Mouse (Mus musculus) adrenal gland, postnatal 36 days (tissue): ENCODE results near the gene Ptpn18. TPM values are rescaled to one million over a fixed set of nuclear protein-coding genes. Genes with fewer than 3 reads are reported as not detected.
A peak's percentile ranks its signal among the peaks of the same experiment; 100 is the strongest.

Source experiments
- DNase-seq, 2 experiments: peaks; one replicate each; pipeline ENCODE4 v3.0.0; 2021; ENCODE audit warnings: mixed read lengths in 1 of 2
- total RNA-seq, 2 experiments: library from RNA; stranded (reverse); gene quantifications; 2 replicates each; pipeline ENCODE4 v1.2.3; 2021

Gene Ptpn18
- total RNA-seq, 2 experiments from 2014 or later = 3.4 to 5.9 TPM

- DNase-seq = no peak
Measured at GRCm38 (mm10) chr1:34465445-34465844, 5.9 kb downstream of the Ptpn18 start.

GRCm38 (mm10) chr1:34468051-34468450 lies 8.5 kb downstream of the Ptpn18 start:
- no peak for DNase-seq

DNA sequence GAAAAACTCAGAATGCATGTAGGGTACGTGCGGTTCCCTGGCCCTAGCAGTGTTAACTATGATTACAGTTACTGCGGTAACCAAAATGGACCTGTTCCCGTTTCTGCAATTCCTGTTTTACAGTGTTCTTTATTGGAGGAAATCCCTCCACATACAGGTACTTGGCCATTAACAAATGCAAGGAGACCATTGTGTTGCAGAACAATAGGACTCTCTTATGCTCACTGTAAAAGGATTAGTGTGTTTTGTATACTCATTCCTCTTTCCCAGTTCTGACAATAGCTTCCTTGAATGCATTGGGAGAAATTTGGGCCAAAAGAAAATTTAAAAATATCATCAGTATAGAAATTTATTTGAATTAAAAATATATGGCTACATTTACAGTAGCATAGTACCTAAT lies 8.9 kb downstream of the Ptpn18 start:
- no peak for DNase-seq

GRCm38 (mm10) chr1:34469801-34470200 lies 10.2 kb downstream of the Ptpn18 start:
- DNase-seq = no peak

- peak; percentile 62 to 68 for DNase-seq
Measured at GRCm38 (mm10) chr1:34472427-34473300, 13.1 kb downstream of the Ptpn18 start.

- no peak for DNase-seq
Measured at GRCm38 (mm10) chr1:34478891-34479655, 19.5 kb downstream of the Ptpn18 start.

DNA sequence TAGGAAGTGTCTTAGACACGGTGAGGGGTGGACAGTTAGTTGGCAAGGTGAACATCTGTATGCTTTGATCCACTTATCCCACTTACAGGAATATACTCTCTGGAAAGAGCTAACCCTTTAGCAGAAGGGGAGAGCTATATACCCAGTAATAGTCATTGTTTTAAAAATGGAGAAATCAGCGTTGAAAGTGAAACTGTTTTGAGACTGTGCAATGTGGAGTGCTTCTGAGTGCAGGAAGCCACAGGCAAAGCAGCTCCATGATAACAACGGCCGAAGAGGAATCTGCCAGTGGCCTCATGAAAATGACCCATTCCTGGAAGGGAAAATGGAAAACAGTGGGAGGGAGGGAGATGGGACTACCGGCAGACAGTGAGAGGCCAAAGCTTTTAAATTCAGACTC lies 21.2 kb downstream of the Ptpn18 start:
- DNase-seq = no peak

DNA sequence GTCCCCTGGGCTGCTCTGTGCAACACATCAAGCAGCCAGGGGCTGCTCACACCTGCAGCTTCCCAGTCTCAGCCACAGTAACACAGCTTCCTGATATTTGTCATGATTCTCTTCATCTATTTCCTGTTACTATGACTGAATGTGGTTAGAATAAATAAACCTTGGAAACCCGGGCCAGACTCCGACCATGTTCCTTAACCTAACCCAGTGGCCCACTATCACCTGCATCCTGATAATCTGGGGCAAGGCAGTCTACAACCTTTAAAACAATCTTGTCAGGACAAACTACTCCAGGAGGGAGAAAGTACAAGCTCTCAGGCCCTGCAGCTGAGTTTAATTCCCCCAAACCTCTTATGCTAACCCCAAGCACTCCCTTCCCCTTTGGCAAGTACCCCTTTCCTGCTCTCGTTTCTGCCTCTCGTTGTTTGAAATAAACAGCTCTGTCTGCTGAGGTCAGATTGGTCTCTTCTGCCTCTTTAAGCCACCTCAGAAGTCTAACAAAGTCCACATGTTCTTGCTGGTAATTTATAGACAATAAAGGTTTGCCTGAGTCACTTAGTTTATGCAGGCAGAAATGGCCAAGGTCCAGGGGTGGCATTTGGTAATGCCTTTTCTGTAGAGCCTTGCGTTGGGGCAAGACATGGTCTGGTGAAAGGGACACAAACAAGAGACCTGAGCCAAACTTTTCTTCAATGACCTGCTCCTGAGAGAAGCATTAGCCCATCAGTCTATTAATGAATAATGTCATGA lies 22.5 kb downstream of the Ptpn18 start:
- DNase-seq = no peak

DNA sequence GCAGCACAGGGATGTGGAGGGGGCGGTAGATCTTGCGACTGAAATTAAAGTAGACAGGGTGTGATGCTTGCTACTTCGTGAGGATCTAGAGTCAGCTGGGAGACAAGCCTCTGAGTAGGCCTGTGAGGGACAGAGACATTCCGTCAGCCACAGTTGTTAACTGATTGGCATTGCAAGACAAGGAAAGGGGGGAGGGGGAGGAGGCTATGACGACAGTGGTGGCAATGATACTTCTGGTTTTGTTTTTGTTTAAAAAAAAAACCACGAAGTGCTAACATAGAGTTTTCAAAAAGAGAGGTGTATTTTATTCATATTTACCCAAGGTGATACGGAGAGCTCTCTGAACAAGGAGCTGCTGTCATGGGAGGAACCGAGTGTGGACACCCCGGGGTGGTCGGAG lies 24.9 kb downstream of the Ptpn18 start:
- DNase-seq = no peak

- DNase-seq = peak; percentile 36 to 46
Measured at GRCm38 (mm10) chr1:34485461-34486188, 26.1 kb downstream of the Ptpn18 start.

- no peak for DNase-seq
Measured at GRCm38 (mm10) chr1:34487383-34487782, 27.8 kb downstream of the Ptpn18 start.

GRCm38 (mm10) chr1:34489852-34490541 lies 30.4 kb downstream of the Ptpn18 start:
- DNase-seq = no peak

- no peak for DNase-seq
Measured at GRCm38 (mm10) chr1:34491480-34491879, 31.9 kb downstream of the Ptpn18 start.

- DNase-seq = no peak
Measured at GRCm38 (mm10) chr1:34502991-34503390, 43.4 kb downstream of the Ptpn18 start.

DNA sequence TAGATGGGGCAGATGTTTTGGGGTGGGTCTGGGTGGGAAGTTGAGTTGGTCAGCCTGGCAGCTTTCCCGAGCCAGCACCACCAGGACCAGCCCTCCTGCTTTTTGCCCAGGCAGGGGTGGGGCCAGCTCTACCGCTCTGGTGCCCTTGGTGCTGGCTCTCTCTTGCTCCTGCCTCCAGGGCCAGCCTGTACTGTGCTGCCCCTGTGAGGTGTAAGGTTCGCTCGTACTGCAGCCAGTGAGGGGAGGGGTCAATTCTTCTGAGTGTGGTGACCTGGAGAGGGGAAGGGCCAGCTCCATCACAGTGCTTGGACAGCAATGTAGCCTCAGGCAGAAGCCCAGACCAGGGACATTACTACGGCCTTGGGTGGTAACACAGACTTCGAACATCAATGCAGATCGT lies 45.7 kb downstream of the Ptpn18 start:
- DNase-seq = no peak

DNA sequence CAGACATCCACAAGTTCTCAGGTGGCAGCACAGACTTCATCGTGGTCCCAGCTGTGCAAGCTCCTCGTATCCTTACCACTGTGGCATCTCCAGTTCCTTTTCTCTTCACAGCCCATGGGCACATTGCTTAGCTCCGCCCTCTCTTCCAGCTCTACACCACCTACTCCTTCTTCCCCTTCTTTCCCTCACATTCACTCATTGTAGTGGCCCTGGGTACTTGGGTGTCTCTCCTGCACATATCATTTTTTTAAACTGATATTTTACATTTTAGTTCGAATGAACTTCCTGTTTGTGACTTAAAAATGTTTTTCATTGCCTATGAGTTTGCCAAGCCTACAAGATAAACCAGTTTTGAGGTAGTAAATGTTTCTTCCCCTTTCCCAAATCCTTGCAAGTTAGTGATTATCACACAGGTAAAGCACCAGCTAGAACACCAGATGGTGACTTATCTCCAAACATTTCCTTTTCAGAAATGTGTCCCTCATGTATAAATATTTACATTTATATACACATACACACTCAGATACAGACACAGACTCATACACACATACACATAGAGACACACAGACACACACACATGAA lies 46.5 kb downstream of the Ptpn18 start:
- DNase-seq = no peak

DNA sequence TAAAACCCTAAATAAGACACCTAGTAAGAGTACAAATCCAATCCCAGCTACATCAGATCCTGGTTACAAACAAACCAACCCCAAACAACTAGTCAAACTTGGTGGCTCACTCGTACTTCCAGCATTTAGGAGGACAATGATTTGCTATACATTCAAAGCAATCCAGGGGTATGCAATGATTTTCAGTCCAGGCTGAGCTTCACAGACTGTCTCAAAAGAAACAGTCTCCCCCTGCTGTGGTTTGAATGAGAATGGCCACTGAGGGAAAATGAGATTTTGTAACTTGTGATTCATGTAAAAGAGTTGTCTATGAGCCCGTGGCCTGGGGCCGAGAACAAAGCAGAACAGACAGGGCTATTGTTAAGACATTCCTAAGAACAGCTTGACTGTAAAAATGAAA lies 48.4 kb downstream of the Ptpn18 start:
- no peak for DNase-seq

GRCm38 (mm10) chr1:34510575-34510981 lies 51.0 kb downstream of the Ptpn18 start:
- DNase-seq = no peak

- DNase-seq = peak; percentile 33 to 35
Measured at GRCm38 (mm10) chr1:34511027-34511426, 51.5 kb downstream of the Ptpn18 start.

DNA sequence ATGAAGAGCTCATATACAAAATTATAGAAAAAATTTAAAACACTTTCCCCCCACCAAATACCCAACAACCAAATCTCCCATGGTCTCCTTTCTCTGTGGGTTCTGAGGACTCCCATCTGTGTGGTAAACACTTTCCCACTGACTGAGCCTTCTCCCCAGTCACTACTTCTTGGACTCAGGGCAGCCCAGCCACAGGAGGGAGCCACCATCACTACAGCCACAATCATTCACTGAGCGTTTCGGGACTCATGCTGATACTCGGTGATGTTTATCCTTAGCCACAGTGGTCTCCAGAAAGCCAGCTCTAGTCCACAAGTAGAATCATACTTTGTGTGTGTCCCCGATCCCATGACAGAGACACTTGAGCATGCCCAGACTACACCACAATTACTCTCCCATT lies 53.5 kb downstream of the Ptpn18 start:
- DNase-seq = no peak

- DNase-seq = no peak
Measured at GRCm38 (mm10) chr1:34516595-34516994, 57.0 kb downstream of the Ptpn18 start.
